Mouse (Mus musculus) T-helper 17 cell (primary cell): Measurements from ENCODE around the gene Mamdc2.

ENCODE experiments used
- in situ Hi-C, 2 experiments: fragments of 300-600 bp; cut with MboI, MseI; formaldehyde crosslinking; loops; 1 replicate in 1 of 2; 2 replicates in 1 of 2; pipeline ENCODE4 v1.15.1; 2025; ENCODE audit warnings: high pct_unique_total_duplicates in 2 of 2

Gene Mamdc2

GRCm38 (mm10) chr19:23361124-23361523 lies 87.1 kb downstream of the Mamdc2 start:
- in situ Hi-C loops = loop anchor here in 1 of 2 experiments (10.0 kb wide), 1 partner anchor 216 kb away; the partner anchor contains the start of gene Klf9

GRCm38 (mm10) chr19:23360536-23360935 lies 87.7 kb downstream of the Mamdc2 start:
- in situ Hi-C loops = loop anchor here in 1 of 2 experiments (10.0 kb wide), 1 partner anchor 216 kb away; the partner anchor contains the start of gene Klf9

- in situ Hi-C loops = no loop called here
Measured at GRCm38 (mm10) chr19:23357253-23357652, 91.0 kb downstream of the Mamdc2 start.

DNA sequence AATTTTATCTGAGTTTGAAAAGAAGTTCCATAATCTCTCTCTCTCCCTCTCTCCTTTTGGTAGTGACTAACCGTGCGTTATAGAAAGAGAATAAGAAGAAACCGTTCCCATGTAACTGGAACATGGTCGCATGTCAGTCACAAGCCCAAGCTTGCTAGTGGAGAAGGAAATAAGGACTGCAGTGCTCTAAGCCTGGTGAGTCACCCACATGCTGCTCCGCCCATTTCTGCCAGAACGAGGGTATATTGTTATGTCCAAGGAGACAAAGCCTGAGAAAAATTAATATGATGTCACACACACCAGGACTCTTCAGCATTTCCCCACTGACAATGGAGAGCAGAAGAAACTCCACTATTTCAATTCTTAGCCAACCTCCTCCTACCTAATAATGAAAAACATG lies 93.5 kb downstream of the Mamdc2 start:
- in situ Hi-C loops = no loop called here

DNA sequence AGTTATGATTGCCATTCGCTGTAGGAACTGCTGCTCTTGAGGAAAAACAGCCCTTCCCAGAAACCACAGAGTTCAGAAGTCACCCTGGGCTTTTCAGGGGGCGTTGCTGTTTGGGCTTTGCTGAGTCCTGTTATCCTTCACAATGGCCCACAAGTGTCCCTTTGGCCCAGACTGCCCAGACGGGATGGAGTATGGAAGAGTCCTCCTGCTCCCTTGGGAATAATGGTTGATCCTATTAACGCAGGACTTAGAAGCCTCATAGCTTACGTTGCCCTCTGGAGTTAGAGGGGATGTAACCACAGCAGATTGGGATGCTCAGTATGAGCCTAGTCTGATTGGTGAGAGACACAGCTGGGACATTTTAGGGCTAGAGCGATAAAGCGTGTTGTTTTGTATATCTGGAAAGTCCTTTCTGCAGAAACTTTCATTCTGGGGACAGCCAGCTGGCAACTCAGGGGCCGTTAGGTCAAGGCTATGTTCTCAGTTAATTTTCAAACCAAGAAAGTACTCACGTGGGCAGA lies 94.3 kb downstream of the Mamdc2 start:
- in situ Hi-C loops = no loop called here

- in situ Hi-C loops = no loop called here
Measured at GRCm38 (mm10) chr19:23353161-23353560, 95.1 kb downstream of the Mamdc2 start.

GRCm38 (mm10) chr19:23351808-23352491 lies 96.3 kb downstream of the Mamdc2 start:
- in situ Hi-C loops = no loop called here

GRCm38 (mm10) chr19:23349930-23350329 lies 98.3 kb downstream of the Mamdc2 start:
- in situ Hi-C loops = no loop called here

DNA sequence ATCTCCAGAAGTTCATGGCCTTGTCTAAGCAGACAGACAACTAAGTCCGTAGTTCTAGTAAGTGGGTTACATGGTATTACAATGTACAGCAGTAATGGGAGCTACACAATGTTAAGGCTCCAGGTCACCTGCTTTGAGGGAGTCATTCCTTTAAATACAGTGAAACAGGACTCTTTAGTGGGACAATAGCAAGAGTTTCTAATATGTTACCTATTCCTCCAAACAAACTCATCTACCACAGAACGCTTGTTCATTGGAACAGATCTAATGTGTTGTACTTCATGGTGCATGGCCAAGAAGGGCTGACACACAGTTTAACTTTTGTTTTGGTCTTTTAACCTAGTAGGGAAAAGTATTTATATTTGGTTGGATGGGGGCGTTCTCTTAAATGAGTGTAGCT lies 105.5 kb downstream of the Mamdc2 start:
- in situ Hi-C loops = no loop called here

- in situ Hi-C loops = no loop called here
Measured at GRCm38 (mm10) chr19:23332883-23333282, 115.4 kb downstream of the Mamdc2 start.

DNA sequence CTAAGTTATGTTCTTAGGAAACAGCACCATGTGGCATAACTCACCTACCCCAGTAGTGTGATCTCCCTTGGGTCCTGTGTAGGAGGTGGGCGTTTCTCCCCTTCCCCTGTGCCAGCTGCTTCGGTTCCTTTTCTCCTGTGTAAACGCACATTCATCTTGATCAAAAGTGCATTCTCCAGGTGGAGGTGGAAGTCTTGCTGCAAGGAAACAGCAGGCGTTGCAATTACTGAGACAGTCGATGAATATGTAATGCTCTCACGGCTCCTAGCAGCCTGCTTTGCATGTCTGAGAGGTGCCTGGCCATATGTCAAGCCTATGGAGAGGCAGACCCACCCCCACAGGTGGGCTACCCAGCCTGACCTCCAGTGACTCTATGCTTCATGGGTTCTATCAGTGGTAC lies 117.4 kb downstream of the Mamdc2 start:
- in situ Hi-C loops = no loop called here

GRCm38 (mm10) chr19:23329346-23329745 lies 118.9 kb downstream of the Mamdc2 start:
- in situ Hi-C loops = no loop called here

GRCm38 (mm10) chr19:23327056-23327640 lies 121.1 kb downstream of the Mamdc2 start:
- in situ Hi-C loops = no loop called here

DNA sequence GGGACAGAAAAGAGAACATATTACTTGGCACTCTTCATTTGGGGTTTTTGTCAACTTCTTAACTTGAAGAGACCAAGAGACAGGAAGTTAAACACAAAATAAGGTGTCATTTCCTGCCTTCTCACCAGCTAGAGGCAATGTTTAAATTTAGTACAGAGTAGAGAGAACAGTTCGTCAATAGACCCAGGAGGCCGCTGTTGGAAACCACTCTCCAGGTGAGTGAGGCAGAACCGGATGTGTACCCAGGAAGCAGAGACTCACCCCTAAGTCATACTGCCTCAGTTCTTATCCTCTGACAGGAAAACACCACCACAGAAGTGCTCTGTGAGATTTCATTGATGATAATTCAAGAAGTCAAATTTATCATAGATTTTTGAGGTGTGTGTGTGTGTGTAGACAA lies 125.1 kb downstream of the Mamdc2 start:
- in situ Hi-C loops = no loop called here

DNA sequence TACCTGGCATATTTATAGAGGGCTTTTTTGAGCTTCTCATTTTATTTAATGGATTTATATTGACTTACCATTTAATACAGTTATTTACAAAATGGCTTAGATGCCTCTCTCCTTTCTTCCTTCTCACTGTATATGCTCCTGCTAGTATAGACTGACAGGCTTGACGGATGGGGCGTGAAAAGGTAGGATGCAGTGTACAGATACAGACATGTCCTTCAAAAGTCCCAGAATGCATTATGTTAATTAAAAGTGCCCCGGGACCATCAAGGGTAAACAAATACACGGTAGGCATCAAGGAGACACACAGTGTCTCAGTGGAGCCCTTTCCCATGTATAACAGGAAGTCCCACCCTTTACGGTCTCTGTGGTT lies 130.3 kb downstream of the Mamdc2 start:
- in situ Hi-C loops = no loop called here

DNA sequence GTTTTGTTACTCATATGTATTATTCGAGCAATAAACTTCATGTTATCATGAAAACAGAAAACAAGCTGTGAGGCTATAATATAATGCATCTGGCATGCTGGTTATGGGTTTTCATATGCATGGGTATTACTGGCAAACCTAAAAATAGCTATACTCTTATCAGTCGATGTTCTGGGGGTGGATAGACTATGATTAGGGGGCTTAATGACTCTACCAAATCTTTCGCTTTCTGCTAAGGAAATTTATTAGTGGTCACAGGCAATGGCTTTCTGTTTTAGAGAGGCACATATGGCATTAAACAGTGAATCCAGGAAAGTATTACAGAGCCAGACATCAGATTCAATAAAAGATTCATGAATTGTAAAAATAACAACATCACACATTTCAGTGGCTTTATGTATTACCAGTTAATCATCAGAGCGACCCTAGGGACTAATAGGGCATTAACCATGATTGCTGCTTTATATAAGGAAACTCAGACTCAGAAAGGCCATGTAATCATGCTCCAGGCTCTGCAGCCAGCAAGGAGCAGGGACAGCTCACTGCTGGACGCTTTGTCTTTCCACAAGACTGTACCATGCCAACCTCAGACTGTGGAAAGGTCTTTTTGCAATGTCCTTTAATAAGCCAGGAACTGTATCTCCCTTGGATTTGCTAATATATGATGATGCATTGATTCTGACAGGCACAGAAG lies 130.8 kb downstream of the Mamdc2 start:
- in situ Hi-C loops = no loop called here

DNA sequence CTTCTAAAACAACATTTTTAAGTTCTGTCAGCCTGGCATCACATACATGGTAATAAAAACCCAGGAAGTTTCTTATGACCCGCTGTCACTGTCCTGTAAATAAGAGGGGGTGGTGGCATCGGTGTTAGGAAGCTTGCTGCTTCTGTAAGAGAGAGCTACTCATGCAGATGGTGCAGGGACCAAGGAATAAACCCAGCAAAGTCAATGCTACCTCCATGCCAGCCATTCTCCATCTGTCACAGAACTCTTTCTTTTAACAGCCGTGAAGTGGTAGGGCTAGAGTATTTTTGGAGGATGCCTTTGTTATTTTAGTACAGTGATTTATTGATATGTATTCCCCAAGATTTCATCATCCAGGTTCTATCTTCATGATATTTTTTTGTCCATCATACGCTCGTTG lies 131.4 kb downstream of the Mamdc2 start:
- in situ Hi-C loops = no loop called here

GRCm38 (mm10) chr19:23309979-23310378 lies 138.3 kb downstream of the Mamdc2 start:
- in situ Hi-C loops = loop anchor here in 1 of 2 experiments (5.0 kb wide), 1 partner anchor 212 kb away; no protein-coding TSS in a partner anchor

- in situ Hi-C loops = no loop called here
Measured at GRCm38 (mm10) chr19:23306671-23307070, 141.6 kb downstream of the Mamdc2 start.

DNA sequence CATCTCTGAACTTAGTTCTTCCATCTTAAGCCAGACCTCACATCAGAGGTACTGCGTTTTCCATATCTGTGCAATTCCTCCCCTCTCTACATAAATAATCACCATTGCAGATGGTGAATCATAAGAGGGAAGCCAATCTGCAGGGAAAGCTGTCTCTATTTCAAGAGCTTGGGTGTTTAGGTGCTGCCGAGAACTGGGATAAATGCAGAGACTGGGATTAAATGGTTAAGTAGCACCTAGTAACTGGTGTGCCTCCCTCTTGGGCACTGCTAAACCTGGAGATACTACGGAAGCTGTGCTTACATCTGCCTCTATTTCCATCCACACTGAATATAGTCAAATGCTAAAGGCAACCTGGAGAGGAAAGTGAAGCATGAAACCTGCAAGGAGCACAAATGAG lies 148.3 kb downstream of the Mamdc2 start:
- in situ Hi-C loops = no loop called here

DNA sequence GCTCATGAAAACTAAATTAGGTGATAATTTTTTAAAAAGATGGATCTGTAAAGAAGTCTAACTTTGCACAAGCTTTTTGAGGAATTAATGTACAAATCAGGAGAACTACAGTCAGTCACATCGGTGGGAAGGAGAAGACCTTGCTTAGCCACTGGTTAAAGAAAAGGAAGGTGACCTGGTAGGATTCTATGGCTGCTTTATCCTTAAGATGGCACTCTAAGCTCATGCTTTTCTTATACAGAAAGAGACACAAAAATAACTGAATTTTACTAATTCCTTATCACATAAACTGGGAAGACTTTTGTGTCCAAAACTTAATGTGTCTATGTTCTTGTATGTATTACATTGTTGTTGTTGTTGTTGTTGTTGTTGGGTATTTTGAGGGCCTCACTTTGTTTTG lies 149.3 kb downstream of the Mamdc2 start:
- in situ Hi-C loops = no loop called here

- in situ Hi-C loops = no loop called here
Measured at GRCm38 (mm10) chr19:23297191-23297590, 151.1 kb downstream of the Mamdc2 start.

- in situ Hi-C loops = no loop called here
Measured at GRCm38 (mm10) chr19:23289251-23289650, 159.0 kb downstream of the Mamdc2 start.
